Mouse (Mus musculus) neural tube, embryonic 13.5 days (tissue): ENCODE data around the gene Ppp2r2c. TPM values are rescaled to one million over a fixed set of nuclear protein-coding genes. Genes with fewer than 3 reads are reported as not detected.

Experiments used
- ATAC-seq: fragments of 200-750 bp; cut with Nextera tagmentation; 2 replicates; pipeline ENCODE4 v1.8.0; 2017; ENCODE audit warnings: low read depth, mild to moderate bottlenecking, moderate TSS enrichment, moderate library complexity
- H3K27ac ChIP-seq: fragments of 300-500 bp; sonication (generic); replicated peaks from 2 replicates; pipeline ENCODE4 v1.5.1; 2015; ENCODE audit warnings: moderate library complexity, mild to moderate bottlenecking, inconsistent platforms
- H3K27me3 ChIP-seq: fragments of 300-500 bp; sonication (generic); 2 replicates; pipeline ENCODE4 v1.6.1; 2015; ENCODE audit warnings: mild to moderate bottlenecking, inconsistent platforms
- H3K36me3 ChIP-seq: fragments of 300-500 bp; sonication (generic); 2 replicates; pipeline ENCODE4 v1.6.1; 2015; ENCODE audit warnings: mild to moderate bottlenecking, inconsistent platforms
- H3K4me1 ChIP-seq: fragments of 300-500 bp; sonication (generic); replicated peaks from 2 replicates; pipeline ENCODE4 v1.6.1; 2015; ENCODE audit warnings: inconsistent platforms
- H3K4me2 ChIP-seq: fragments of 300-500 bp; sonication (generic); 2 replicates; pipeline ENCODE4 v1.6.1; 2015; ENCODE audit warnings: inconsistent platforms, mild to moderate bottlenecking, moderate library complexity
- H3K4me3 ChIP-seq: fragments of 300-500 bp; sonication (generic); 2 replicates; pipeline ENCODE4 v1.5.1; 2015; ENCODE audit warnings: mild to moderate bottlenecking, inconsistent platforms
- H3K9ac ChIP-seq: fragments of 300-500 bp; sonication (generic); 2 replicates; pipeline ENCODE4 v1.6.1; 2015; ENCODE audit warnings: moderate library complexity, mild to moderate bottlenecking, inconsistent platforms
- H3K9me3 ChIP-seq: fragments of 300-500 bp; sonication (generic); 2 replicates; pipeline ENCODE4 v1.6.1; 2016; ENCODE audit warnings: inconsistent platforms
- WGBS: fragments of 180-500 bp; shearing (Covaris S2); methylation state at CpG from one replicate; pipeline ENCODE4 v1.1.7; 2015; 5-methylcytosine and 5-hydroxymethylcytosine counted together
- polyA plus RNA-seq: library from polyadenylated mRNA; unstranded; fragments of >200 nt; fragmentation: Nextera tagmentation; extraction: Ambion mirVana; gene quantifications from 2 replicates; pipeline ENCODE4 v1.2.1, GENCODE M21; 2015

Gene Ppp2r2c
- polyA plus RNA-seq, 1 experiment from 2014 or later: 44.8 TPM

- Histone ChIP-seq H3K27me3 (no peaks in the 10 kb centered on the region), H3K9me3 (no peaks in the 10 kb centered on the region), H3K36me3 (no peaks in the 10 kb centered on the region), H3K27ac (no peak overlapping the region), H3K4me2 (no peak overlapping the region), H3K4me1 (peaks cover 66% of the 10 kb centered on the region), H3K9ac (no peak overlapping the region), H3K4me3 (no peak overlapping the region)
- 78% methylated on average over 2 of the region's 2 CpGs for WGBS
- ATAC-seq: no peak
Measured at GRCm38 (mm10) chr5:36902807-36903206, 34.5 kb downstream of the Ppp2r2c start.

- H3K9me3 ChIP-seq: no peaks in the 10 kb centered on the region
- H3K4me1 ChIP-seq: peaks cover 60% of the 10 kb centered on the region
- no peak for ATAC-seq
- H3K27ac ChIP-seq: no peak overlapping the region
- WGBS: 92% methylated on average over 2 of the region's 2 CpGs
- H3K27me3 ChIP-seq: no peaks in the 10 kb centered on the region
- no peak overlapping the region for H3K4me2 ChIP-seq
- no peak overlapping the region for H3K9ac ChIP-seq
- no peak overlapping the region for H3K4me3 ChIP-seq
- H3K36me3 ChIP-seq: no peaks in the 10 kb centered on the region
Measured at GRCm38 (mm10) chr5:36904131-36904530, 35.8 kb downstream of the Ppp2r2c start.

- ATAC-seq: no peak
- WGBS: 86% methylated on average over 9 of the region's 9 CpGs
- Histone ChIP-seq H3K4me1 (peaks cover 54% of the 10 kb centered on the region), H3K9ac (no peak overlapping the region), H3K9me3 (no peaks in the 10 kb centered on the region), H3K4me3 (no peak overlapping the region), H3K4me2 (no peak overlapping the region), H3K27ac (no peak overlapping the region), H3K27me3 (no peaks in the 10 kb centered on the region), H3K36me3 (no peaks in the 10 kb centered on the region)
Measured at GRCm38 (mm10) chr5:36904703-36905102, 36.4 kb downstream of the Ppp2r2c start.

GRCm38 (mm10) chr5:36905216-36905615 lies 36.9 kb downstream of the Ppp2r2c start:
- ATAC-seq: no peak
- H3K4me2 ChIP-seq: no peak overlapping the region
- 69% methylated on average over 8 of the region's 8 CpGs for WGBS
- peaks cover 49% of the 10 kb centered on the region for H3K4me1 ChIP-seq
- no peaks in the 10 kb centered on the region for H3K9me3 ChIP-seq
- H3K9ac ChIP-seq: no peak overlapping the region
- H3K4me3 ChIP-seq: no peak overlapping the region
- H3K36me3 ChIP-seq: no peaks in the 10 kb centered on the region
- H3K27me3 ChIP-seq: no peaks in the 10 kb centered on the region
- no peak overlapping the region for H3K27ac ChIP-seq

GRCm38 (mm10) chr5:36907695-36908094 lies 39.4 kb downstream of the Ppp2r2c start:
- Histone ChIP-seq H3K4me3 (no peak overlapping the region), H3K27ac (peak overlapping the region; percentile 71), H3K36me3 (no peaks in the 10 kb centered on the region), H3K27me3 (no peaks in the 10 kb centered on the region), H3K4me2 (no peak overlapping the region), H3K9ac (0 out of 2 replicates have a peak overlapping the region, but pooled peaks have one; percentile 35), H3K4me1 (peaks cover 68% of the 10 kb centered on the region), H3K9me3 (no peaks in the 10 kb centered on the region)
- ATAC-seq: peak; percentile 46
- 8% methylated on average over 10 of the region's 10 CpGs for WGBS

DNA sequence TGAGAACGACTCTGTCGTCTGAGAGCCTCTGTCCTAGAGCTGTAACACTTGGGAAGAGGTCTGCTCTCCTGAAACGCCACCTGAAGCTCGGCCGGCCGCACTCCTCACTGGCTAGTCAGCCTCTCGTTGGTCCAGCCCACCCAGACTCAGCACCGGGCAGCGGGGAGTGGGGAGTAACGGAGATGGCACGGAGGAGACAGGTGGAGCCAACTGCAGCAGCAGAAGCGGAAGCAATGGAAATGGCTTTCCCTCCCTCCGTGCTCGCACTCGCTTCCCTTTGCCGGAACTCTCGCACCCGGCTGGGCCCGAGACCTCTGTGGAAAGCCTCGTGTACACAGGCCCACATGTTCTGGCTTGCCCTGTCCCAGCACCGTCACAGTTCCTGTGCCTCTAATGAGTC lies 41.2 kb downstream of the Ppp2r2c start:
- H3K4me2 ChIP-seq: no peak overlapping the region
- H3K27ac ChIP-seq: no peak overlapping the region
- H3K27me3 ChIP-seq: no peaks in the 10 kb centered on the region
- no peak overlapping the region for H3K4me3 ChIP-seq
- H3K36me3 ChIP-seq: no peaks in the 10 kb centered on the region
- no peak for ATAC-seq
- 90% methylated on average over 21 of the region's 21 CpGs for WGBS
- no peak overlapping the region for H3K9ac ChIP-seq
- peaks cover 67% of the 10 kb centered on the region for H3K4me1 ChIP-seq
- no peaks in the 10 kb centered on the region for H3K9me3 ChIP-seq

- ATAC-seq: peak; percentile 67
- H3K9ac ChIP-seq: 0 out of 2 replicates have a peak overlapping the region, but pooled peaks have one; percentile 31
- no peaks in the 10 kb centered on the region for H3K36me3 ChIP-seq
- H3K27me3 ChIP-seq: no peaks in the 10 kb centered on the region
- peaks cover 53% of the 10 kb centered on the region for H3K4me1 ChIP-seq
- peak overlapping the region; percentile 9; the same call in 1 of the 2 replicates for H3K4me2 ChIP-seq
- peak overlapping the region; percentile 80 for H3K27ac ChIP-seq
- H3K4me3 ChIP-seq: no peak overlapping the region
- no peaks in the 10 kb centered on the region for H3K9me3 ChIP-seq
- 7% methylated on average over 7 of the region's 7 CpGs for WGBS
Measured at GRCm38 (mm10) chr5:36910980-36911379, 42.7 kb downstream of the Ppp2r2c start.

DNA sequence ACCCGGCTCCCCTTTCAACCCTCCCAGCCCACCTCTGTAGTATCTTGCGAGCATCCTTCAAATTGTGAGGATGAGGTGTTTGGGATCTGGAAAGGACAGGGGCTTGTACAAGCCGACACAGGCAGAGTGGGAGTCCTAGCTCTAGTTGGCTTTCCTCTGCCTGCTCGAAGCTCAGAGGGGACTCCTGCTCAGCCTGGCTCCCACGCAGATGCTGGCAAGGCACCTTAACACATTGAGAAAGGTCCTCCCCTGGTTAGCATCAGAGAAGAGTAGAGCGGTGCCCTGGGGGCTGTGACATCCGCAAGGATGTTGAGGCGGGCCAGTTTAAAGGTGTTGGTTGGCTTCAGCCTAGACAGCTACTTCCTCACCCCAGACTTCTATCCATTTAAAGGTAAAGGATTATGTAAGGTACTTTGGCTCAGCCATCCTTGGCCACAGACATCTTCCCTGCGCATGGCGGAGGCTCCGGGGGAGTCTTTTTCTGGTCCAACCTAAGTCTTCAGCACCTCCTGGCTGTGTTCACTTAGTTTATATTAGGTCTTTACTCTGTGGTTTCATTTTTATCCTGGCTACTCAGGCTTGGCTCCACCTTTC lies 43.5 kb downstream of the Ppp2r2c start:
- H3K36me3 ChIP-seq: no peaks in the 10 kb centered on the region
- WGBS: 72% methylated on average over 11 of the region's 11 CpGs
- no peak overlapping the region for H3K4me3 ChIP-seq
- H3K27ac ChIP-seq: peak overlapping the region; percentile 80
- no peaks in the 10 kb centered on the region for H3K27me3 ChIP-seq
- peaks cover 44% of the 10 kb centered on the region for H3K4me1 ChIP-seq
- H3K9ac ChIP-seq: no peak overlapping the region
- ATAC-seq: no peak
- no peaks in the 10 kb centered on the region for H3K9me3 ChIP-seq
- H3K4me2 ChIP-seq: no peak overlapping the region

DNA sequence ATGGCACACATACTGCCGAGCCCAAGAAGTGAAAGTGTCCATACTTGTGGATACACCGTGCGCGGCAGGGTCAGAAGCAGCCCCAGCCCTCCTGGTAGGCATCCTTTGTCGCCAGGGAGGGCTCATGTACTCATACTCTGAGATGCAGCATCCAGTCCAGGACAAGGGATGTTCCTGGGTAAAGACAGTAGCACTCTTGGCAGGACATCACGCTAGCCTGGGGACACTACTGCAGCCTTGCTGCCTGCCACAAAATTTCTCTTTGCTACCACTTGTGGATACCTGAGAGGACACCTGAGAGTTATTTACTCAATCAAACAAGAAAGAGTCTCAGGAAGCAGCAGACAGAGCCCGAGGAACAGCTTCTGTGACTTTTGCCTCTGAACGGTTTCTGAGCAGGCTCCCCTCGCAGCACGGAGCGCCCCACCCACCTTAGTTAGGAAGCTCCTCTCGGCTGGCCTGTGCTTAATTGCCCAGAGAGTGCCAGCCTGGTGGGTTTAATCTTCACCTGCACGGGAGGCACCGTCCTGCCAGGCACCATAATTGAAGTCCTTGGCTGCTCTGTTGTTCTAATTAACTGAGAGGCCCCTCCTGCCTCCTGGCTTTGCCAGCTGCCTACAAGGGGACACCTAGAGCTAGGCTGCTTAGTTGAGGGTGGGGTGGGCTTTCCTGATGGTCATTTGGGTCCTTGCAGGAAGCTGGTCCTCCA lies 44.4 kb downstream of the Ppp2r2c start:
- Histone ChIP-seq H3K9ac (0 out of 2 replicates have a peak overlapping the region, but pooled peaks have one; percentile 22), H3K4me3 (no peak overlapping the region), H3K27me3 (no peaks in the 10 kb centered on the region), H3K4me1 (peaks cover 35% of the 10 kb centered on the region), H3K27ac (peak overlapping the region; percentile 54), H3K9me3 (no peaks in the 10 kb centered on the region), H3K4me2 (no peak overlapping the region), H3K36me3 (no peaks in the 10 kb centered on the region)
- 57% methylated on average over 14 of the region's 14 CpGs for WGBS
- ATAC-seq: no peak

GRCm38 (mm10) chr5:36915256-36915655 lies 46.9 kb downstream of the Ppp2r2c start:
- 75% methylated on average over 3 of the region's 3 CpGs for WGBS
- Histone ChIP-seq H3K36me3 (no peaks in the 10 kb centered on the region), H3K4me3 (no peak overlapping the region), H3K4me2 (no peak overlapping the region), H3K27ac (no peak overlapping the region), H3K9me3 (no peaks in the 10 kb centered on the region), H3K9ac (no peak overlapping the region), H3K27me3 (no peaks in the 10 kb centered on the region), H3K4me1 (peaks cover 52% of the 10 kb centered on the region)
- no peak for ATAC-seq

DNA sequence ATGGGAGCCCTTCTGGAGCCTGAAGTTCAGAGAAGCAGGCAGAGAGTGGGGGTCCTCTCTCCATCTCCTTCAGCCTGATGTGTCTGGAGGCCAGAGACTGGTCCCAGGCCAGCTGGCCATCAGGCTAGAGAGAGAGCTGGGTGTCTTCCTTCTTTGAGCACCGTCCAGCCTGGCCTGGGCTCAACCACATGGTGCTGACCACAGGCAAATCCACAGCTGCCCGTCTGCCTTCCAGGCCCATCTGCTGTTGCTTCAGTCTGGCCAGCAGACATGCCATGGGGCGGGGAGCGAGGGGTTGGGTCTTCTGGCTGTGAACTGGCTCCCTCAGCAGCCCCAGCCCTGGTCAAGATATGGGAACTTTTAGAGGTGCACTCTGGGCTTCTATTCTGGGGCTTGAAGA lies 48.3 kb downstream of the Ppp2r2c start:
- Histone ChIP-seq H3K4me2 (no peak overlapping the region), H3K9ac (no peak overlapping the region), H3K4me3 (no peak overlapping the region), H3K9me3 (no peaks in the 10 kb centered on the region), H3K4me1 (peaks cover 40% of the 10 kb centered on the region), H3K27me3 (no peaks in the 10 kb centered on the region), H3K36me3 (no peaks in the 10 kb centered on the region), H3K27ac (no peak overlapping the region)
- no peak for ATAC-seq
- 83% methylated on average over 4 of the region's 4 CpGs for WGBS

GRCm38 (mm10) chr5:36917245-36917644 lies 48.9 kb downstream of the Ppp2r2c start:
- no peak for ATAC-seq
- WGBS: 78% methylated on average over 4 of the region's 4 CpGs

More at GRCm38 (mm10) chr5:36917245-36917644, 48.9 kb downstream of the Ppp2r2c start:
- no peaks in the 10 kb centered on the region for H3K9me3 ChIP-seq
- H3K27me3 ChIP-seq: no peaks in the 10 kb centered on the region
- peaks cover 33% of the 10 kb centered on the region for H3K4me1 ChIP-seq
- no peak overlapping the region for H3K9ac ChIP-seq
- no peak overlapping the region for H3K4me3 ChIP-seq
- no peak overlapping the region for H3K4me2 ChIP-seq
- no peak overlapping the region for H3K27ac ChIP-seq
- H3K36me3 ChIP-seq: no peaks in the 10 kb centered on the region
